Mouse (Mus musculus) midbrain, embryonic 13.5 days (tissue): ENCODE measurements at regions not wholly inside any gene's neighbourhood (a gene's known extent, or its start where the extent isn't known, plus 50 kb on each side); places are given as distances from the start of the nearest gene placed in this dataset.

Experiments
- ATAC-seq: fragments of 200-750 bp; cut with Nextera tagmentation; 2 replicates; pipeline ENCODE4 v1.8.0; 2017; ENCODE audit warnings: mild to moderate bottlenecking, moderate TSS enrichment, moderate library complexity
- H3K27ac ChIP-seq: fragments of 300-500 bp; sonication (generic); 2 replicates; pipeline ENCODE4 v1.5.1; 2015; ENCODE audit warnings: inconsistent platforms, mild to moderate bottlenecking, moderate library complexity
- H3K27me3 ChIP-seq: fragments of 300-500 bp; sonication (generic); 2 replicates; pipeline ENCODE4 v1.6.1; 2015; ENCODE audit warnings: mild to moderate bottlenecking, inconsistent platforms
- H3K36me3 ChIP-seq: fragments of 300-500 bp; sonication (generic); 2 replicates; pipeline ENCODE4 v1.6.1; 2015; ENCODE audit warnings: mild to moderate bottlenecking, inconsistent platforms
- H3K4me1 ChIP-seq: fragments of 300-500 bp; sonication (generic); replicated peaks from 2 replicates; pipeline ENCODE4 v1.6.1; 2015; ENCODE audit warnings: inconsistent platforms
- H3K4me2 ChIP-seq: fragments of 300-500 bp; sonication (generic); replicated peaks from 2 replicates; pipeline ENCODE4 v1.6.1; 2015; ENCODE audit warnings: moderate library complexity, mild to moderate bottlenecking, inconsistent platforms
- H3K4me3 ChIP-seq: fragments of 300-500 bp; sonication (generic); replicated peaks from 2 replicates; pipeline ENCODE4 v1.5.1; 2015; ENCODE audit warnings: mild to moderate bottlenecking, inconsistent platforms
- H3K9ac ChIP-seq: fragments of 300-500 bp; sonication (generic); replicated peaks from 2 replicates; pipeline ENCODE4 v1.6.1; 2015; ENCODE audit warnings: mild to moderate bottlenecking, inconsistent platforms
- H3K9me3 ChIP-seq: fragments of 300-500 bp; sonication (generic); 2 replicates; pipeline ENCODE4 v1.6.1; 2016; ENCODE audit warnings: mild to moderate bottlenecking, inconsistent platforms
- WGBS: fragments of 180-500 bp; shearing (Covaris S2); methylation state at CpG from one replicate; pipeline ENCODE4 v1.1.7; 2015; 5-methylcytosine and 5-hydroxymethylcytosine counted together

DNA sequence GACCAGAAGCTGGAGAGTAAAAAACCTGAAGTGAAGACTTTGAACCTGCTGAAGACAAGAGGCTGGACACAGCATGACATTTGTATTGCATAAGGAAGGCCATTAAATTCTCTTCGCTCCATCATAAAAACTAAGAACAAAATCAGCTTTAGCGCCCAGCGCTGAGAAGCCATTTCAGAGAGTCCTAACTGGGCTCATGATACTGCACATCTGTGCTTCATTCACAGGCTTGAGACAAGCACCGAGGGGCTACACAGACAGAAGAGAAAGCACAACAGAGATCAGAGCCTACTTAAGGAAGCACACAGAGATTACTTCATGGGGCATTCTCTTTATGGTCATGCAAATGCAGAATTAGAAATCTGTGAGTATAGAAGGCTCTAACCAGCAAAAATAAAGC lies 338.2 kb upstream of the G2e3 start:
- Histone ChIP-seq H3K4me1 (no peaks in the 10 kb centered on the region), H3K9ac (no peak overlapping the region), H3K4me2 (no peak overlapping the region), H3K4me3 (no peak overlapping the region), H3K9me3 (0 out of 2 replicates have a peak, but pooled peaks cover 7% of the 10 kb centered on the region), H3K27me3 (peaks cover 38% of the 10 kb centered on the region), H3K36me3 (no peaks in the 10 kb centered on the region), H3K27ac (no peak overlapping the region)
- 67% methylated on average over 4 of the region's 4 CpGs for WGBS
- no peak for ATAC-seq

DNA sequence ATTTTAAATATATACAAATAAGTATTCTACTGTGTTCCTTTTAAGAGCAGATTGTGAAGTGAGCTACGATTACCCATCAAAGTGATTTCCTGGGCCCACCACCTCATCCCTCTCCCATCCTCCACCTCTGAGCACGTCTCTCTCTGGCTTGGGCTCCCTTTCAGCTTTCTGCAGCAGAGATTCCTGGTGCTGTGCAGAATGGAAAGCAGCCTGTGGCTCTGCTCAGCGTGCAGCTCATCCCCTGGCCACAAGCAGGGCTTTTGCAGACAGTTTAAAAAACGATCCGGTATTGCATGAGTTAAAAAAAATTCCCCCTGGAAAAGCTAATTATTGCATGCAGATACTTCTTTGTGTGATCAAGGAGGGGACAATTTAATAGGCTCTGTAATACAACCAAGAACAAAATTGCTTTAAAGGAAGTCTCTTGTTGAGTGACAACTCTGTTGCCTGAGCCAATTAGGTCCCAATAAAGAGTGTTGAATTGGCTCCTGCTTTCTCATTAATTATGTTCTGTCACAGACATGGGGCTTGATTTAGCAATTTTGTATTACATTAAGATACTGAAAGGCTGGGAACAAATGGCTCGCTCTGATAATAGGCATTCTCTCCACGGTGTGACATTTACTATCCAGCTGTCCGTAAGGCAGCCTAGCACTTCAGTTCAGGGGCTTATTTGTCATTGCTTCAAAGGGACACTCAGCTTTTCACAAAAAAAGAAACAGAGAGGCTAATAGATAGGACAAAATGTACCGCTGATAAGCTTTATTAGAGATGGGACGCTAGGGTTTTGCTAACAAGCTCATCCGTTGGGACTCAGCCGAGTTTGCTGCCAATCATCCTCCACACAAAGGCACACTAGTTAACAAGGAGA lies 345.9 kb upstream of the G2e3 start:
- H3K4me2 ChIP-seq, result peak overlapping the region; percentile 35
- H3K4me1 ChIP-seq, result peaks cover 57% of the 10 kb centered on the region
- H3K27me3 ChIP-seq, result peaks cover 67% of the 10 kb centered on the region
- no peak overlapping the region for H3K9ac ChIP-seq
- H3K4me3 ChIP-seq, result no peak overlapping the region
- no peaks in the 10 kb centered on the region for H3K9me3 ChIP-seq
- H3K36me3 ChIP-seq, result no peaks in the 10 kb centered on the region
- H3K27ac ChIP-seq, result peak overlapping the region; percentile 80
- 3% methylated on average over 12 of the region's 12 CpGs for WGBS
- peak; percentile 91 for ATAC-seq

DNA sequence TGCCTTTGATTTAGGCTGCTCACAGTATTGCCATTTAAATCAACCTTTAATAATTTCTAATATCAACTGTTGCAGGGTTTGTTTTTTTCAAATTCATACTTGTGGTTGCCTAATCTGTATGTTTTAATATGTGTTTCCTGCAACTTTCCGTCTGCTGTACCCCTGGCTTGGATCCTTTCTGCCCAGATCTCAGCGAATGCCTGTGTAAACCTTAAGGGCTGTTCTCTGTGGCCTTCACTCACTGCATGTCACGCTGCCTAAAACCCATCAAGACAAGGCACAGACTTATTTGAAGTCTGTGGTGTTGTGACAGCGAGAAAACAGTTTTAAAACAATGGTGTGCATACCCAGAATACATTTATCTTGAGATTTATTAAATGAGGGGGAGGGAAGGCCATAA lies 346.8 kb upstream of the G2e3 start:
- Histone ChIP-seq H3K27ac (peak overlapping the region; percentile 80), H3K36me3 (no peaks in the 10 kb centered on the region), H3K9ac (peak overlapping the region; percentile 44; the same call in 1 of the 2 replicates), H3K4me2 (peak overlapping the region; percentile 35), H3K4me1 (peaks cover 57% of the 10 kb centered on the region), H3K4me3 (no peak overlapping the region), H3K9me3 (no peaks in the 10 kb centered on the region), H3K27me3 (peaks cover 59% of the 10 kb centered on the region)
- 42% methylated on average over 4 of the region's 4 CpGs for WGBS
- no peak for ATAC-seq

DNA sequence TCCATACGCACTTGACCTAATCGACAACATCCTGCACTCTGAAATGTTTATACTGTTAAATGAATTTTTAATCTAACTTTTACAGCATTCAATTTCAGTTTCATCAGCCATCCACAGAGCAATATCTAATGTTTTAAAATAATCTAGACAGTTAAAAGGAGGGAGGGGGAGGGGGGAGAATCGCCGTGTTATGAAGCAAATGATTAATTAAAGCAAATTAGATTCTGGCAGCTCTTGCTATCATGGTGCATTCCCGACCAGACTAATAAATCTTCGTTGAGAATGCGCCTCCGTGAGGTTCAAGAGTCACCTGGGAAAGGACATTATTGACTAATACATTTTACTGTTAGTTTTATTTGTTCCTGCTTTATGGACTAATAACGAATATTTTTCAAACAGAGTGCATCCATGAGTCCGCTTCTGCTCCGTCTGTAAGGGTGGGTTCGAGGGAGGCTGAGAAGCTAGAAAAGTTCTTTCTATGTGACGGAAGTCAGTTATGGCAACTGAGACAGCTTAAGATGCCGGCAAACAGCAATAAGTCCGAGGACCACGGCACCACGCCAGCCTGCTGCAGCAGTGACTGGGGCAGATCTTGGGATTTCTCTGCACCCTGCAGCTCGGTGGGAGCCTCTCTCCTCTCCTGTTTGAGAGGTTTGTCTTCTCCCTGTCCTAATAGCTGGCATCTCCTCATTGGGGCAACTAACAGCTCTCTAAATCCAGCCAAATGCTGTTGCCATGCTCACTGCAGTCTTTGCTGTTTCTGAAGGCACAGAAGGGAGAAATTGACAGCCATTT lies 347.4 kb upstream of the G2e3 start:
- peak overlapping the region; percentile 80 for H3K27ac ChIP-seq
- no peaks in the 10 kb centered on the region for H3K9me3 ChIP-seq
- H3K4me3 ChIP-seq, result no peak overlapping the region
- peaks cover 58% of the 10 kb centered on the region for H3K27me3 ChIP-seq
- no peaks in the 10 kb centered on the region for H3K36me3 ChIP-seq
- ATAC-seq, result no peak
- H3K4me2 ChIP-seq, result 0 out of 2 replicates have a peak overlapping the region, but pooled peaks have one; percentile 15
- peaks cover 57% of the 10 kb centered on the region for H3K4me1 ChIP-seq
- H3K9ac ChIP-seq, result no peak overlapping the region
- WGBS, result 60% methylated on average over 18 of the region's 18 CpGs

DNA sequence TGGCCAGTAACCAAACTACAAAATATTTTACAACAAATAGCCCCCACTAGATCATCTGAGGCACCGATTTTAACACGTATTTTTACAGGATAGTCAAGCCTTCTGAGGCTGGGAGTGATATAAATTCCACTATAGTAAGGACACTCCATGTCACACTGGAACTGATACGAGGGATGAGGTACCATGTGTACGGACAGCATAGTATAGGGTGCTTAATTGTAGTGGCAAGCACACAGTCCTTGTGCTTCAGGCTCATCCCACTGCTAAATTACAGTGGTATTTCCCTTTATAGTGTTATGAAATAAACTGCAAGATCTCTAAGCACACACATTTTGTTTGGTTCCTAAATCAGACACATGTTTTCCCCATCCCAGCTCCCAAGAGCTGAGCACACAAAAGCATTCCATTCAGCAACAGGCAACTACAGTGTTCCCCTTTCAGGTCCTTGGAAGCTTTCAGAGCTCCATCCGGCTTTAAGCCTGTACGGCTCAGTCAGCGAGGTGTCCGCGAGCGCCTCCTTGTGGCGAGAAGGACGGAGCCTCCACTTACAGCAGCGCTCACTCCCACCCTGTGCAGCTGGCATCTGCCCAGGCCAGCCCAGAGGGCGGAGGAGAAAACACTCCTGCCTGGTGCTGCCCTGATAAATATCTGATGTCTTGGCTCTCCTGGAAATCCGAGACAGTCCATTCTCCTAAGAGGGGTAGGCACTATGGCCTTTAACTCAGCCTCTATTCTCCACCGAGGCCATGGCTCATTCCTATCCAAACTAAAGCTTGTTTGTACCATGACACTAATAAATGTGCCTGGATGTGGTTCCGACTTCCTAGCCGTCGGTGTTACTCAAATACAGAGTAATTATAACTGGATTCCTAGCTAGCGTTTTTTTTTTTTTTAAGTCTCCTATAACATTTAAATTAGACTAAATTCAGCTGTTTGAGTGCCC lies 348.3 kb upstream of the G2e3 start:
- Histone ChIP-seq H3K27ac (no peak overlapping the region; the same call in 1 of the 2 replicates), H3K4me1 (peaks cover 57% of the 10 kb centered on the region), H3K27me3 (peaks cover 57% of the 10 kb centered on the region), H3K36me3 (no peaks in the 10 kb centered on the region), H3K9me3 (no peaks in the 10 kb centered on the region), H3K4me3 (no peak overlapping the region), H3K9ac (no peak overlapping the region), H3K4me2 (no peak overlapping the region)
- 31% methylated on average over 20 of the region's 20 CpGs for WGBS
- ATAC-seq, result peak; percentile 82

DNA sequence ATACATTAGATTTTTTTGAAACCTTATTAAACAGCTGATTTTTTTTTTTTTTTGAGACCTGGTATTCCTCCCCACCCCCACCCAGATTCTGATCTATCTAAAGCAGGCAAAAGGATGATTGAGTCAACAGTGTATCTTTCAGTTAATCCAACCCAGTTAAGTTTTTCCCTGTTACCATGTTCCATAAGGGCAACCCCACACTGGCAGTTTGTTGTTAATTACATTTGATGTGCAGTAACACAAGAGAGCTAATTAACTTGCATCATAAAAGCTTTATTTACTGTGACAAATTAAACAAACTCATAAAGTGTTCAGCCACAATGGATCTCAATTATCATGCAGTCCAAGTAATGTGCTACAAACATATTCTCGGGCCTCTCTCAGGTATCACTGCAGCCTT lies 346.8 kb upstream of the Prkd1 start:
- Histone ChIP-seq H3K4me2 (no peak overlapping the region), H3K4me1 (peaks cover 28% of the 10 kb centered on the region), H3K9me3 (no peaks in the 10 kb centered on the region), H3K4me3 (no peak overlapping the region), H3K36me3 (no peaks in the 10 kb centered on the region), H3K27me3 (peaks cover 55% of the 10 kb centered on the region), H3K9ac (no peak overlapping the region), H3K27ac (no peak overlapping the region)
- 83% methylated on average over 1 of the region's 1 CpGs for WGBS
- ATAC-seq, result no peak

DNA sequence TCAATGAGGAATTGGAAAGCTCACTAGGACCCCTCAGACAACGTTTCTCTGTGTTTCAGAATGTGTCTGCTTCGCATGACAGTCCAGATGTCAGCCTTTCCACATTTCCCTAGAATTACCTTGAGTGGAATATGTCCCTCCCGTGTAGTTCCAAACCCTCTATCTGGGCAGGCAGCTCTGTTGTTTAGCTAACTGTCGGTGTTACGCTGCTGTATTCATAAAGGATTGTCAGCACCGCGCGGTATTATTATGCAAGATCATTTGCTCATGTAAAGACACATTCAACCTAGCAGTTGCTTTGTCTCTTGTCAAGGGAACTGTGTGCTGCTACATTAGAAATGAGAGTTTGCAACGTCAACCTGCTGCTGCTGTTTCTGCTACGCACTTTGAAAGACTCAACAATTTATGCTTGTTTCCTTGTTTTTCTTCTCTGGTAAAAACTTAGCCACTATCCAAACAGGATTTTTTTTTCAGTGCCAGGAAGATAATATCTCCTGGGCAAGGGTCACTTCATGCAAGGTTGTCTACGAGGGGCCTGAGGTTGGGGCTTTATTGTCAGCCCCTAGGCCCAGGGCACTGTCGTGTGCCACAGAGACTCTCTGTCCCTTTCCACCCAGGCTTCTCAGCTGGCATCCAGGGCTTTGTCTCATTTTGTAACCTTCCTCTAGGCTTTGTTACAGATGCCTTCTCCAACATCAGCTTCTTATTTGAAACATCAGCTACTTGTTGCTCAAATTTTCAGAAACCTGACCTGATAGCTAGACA lies 340.8 kb upstream of the Prkd1 start:
- Histone ChIP-seq H3K4me2 (no peak overlapping the region), H3K36me3 (no peaks in the 10 kb centered on the region), H3K9ac (0 out of 2 replicates have a peak overlapping the region, but pooled peaks have one; percentile 6), H3K27me3 (peaks cover 48% of the 10 kb centered on the region), H3K27ac (no peak overlapping the region), H3K4me1 (0 out of 2 replicates have a peak, but pooled peaks cover 6% of the 10 kb centered on the region), H3K4me3 (no peak overlapping the region), H3K9me3 (no peaks in the 10 kb centered on the region)
- 44% methylated on average over 12 of the region's 12 CpGs for WGBS
- ATAC-seq, result no peak

DNA sequence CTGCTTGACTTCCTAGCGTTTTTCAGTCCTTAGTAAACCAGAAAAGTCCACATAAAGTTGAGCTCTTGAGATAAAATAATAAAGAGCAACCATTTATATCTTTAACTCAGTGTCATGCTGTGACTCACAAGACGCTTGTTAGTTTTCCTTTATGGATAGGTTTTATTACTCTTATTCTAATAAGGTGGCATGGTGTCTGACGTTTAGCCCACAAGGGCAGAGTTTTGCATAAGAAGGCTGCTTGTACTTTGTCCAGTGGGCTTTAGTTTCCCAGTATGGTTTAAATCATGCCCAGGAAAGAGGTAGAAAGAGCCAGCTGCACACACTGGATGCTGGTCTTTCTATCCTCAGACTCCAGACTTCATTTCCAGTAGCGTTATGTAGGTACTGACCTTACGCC lies 332.4 kb upstream of the Prkd1 start:
- WGBS, result 87% methylated on average over 5 of the region's 5 CpGs
- no peak overlapping the region for H3K9ac ChIP-seq
- H3K27ac ChIP-seq, result no peak overlapping the region
- H3K9me3 ChIP-seq, result no peaks in the 10 kb centered on the region
- no peaks in the 10 kb centered on the region for H3K4me1 ChIP-seq
- H3K27me3 ChIP-seq, result 0 out of 2 replicates have a peak, but pooled peaks cover under 1% of the 10 kb centered on the region
- H3K4me3 ChIP-seq, result no peak overlapping the region
- no peaks in the 10 kb centered on the region for H3K36me3 ChIP-seq
- H3K4me2 ChIP-seq, result no peak overlapping the region
- ATAC-seq, result no peak

DNA sequence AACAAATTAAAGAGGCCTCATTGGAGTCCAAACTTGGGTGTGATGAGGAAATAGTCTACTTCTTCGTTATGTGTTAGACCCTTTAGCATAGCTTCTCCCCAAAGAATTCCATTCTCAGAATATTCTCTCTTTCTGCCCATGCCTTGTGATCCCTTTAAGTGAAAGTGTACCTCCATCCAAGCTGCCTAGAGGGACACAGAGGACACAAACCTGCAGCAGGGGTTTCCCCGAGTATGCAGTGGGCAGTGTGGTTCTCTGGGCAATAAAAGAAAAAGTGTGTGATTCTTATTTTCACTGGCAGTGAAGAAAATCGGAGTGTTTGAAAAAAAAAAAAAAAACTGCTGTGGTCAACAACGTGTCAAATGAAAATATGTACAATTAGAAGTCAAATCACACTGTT lies 331.9 kb upstream of the Prkd1 start:
- no peak overlapping the region for H3K4me3 ChIP-seq
- H3K27me3 ChIP-seq, result no peaks in the 10 kb centered on the region
- H3K27ac ChIP-seq, result no peak overlapping the region
- H3K4me2 ChIP-seq, result no peak overlapping the region
- ATAC-seq, result no peak
- H3K36me3 ChIP-seq, result no peaks in the 10 kb centered on the region
- H3K9ac ChIP-seq, result no peak overlapping the region
- no peaks in the 10 kb centered on the region for H3K9me3 ChIP-seq
- WGBS, result 73% methylated on average over 4 of the region's 4 CpGs
- H3K4me1 ChIP-seq, result no peaks in the 10 kb centered on the region

DNA sequence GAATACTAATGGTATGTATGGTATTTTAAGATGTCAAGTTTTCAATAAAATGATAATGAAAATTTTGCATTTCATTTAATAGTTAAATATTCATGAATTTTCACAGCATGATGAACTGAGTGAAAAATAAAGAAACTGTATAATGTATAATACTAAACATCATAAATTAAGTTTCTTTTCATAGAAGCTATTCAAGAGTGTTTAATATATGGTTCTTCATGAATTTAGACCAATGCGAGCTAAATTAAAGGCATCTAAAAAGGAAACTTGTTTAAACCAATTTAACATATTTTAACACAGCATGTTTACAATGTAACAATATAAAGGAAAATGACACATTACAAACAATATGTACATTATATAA lies 321.8 kb upstream of the Prkd1 start:
- Histone ChIP-seq H3K9me3 (0 out of 2 replicates have a peak, but pooled peaks cover 4% of the 10 kb centered on the region), H3K4me1 (peaks cover 6% of the 10 kb centered on the region; the same call in 1 of the 2 replicates), H3K4me2 (no peak overlapping the region), H3K36me3 (no peaks in the 10 kb centered on the region), H3K27ac (no peak overlapping the region), H3K9ac (no peak overlapping the region), H3K27me3 (peaks cover 21% of the 10 kb centered on the region; the same call in 1 of the 2 replicates), H3K4me3 (no peak overlapping the region)
- 87% methylated on average over 1 of the region's 1 CpGs for WGBS
- ATAC-seq, result no peak; the same call in 1 of the 2 replicates
